Mouse (Mus musculus): ENCODE measurements around the gene Sptbn1. TPM values are rescaled to one million over a fixed set of nuclear protein-coding genes. Genes with fewer than 3 reads are reported as not detected.
A peak's percentile ranks its signal among the peaks of the same experiment; 100 is the strongest.

Sptbn1 gene
- polyA plus RNA-seq, 1 experiment from 2014 or later = 196 TPM

DNA sequence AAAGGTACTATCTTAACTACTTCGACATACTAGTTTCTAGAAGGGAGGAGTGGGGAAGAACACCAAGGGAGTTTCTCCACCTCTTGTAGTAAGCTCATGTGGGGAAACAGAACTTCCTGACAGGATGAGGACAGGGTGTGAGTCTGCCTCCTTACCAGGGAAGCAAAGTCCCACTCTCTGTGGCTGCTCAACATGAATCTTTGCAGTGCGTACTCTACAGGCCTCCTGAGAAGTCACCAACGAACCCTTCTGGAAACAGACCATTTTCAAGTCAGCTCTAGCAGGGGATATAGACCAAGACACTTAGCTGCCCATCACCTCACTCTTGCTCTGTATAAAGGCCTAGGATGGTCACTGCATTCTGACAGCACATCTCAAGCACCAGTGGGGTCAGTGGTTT lies 36.6 kb downstream of the Sptbn1 start:
- Histone ChIP-seq H3K9ac (ENCODE audit: low read depth, low read length) (no peak overlapping the region), H3K4me1 (ENCODE audit: control insufficient read depth, insufficient read depth, low read depth, low read length) (peaks cover 12% of the 10 kb centered on the region), H3K27me3 (replicated peaks; ENCODE audit: control insufficient read depth, insufficient read depth, low read length) (no peaks in the 10 kb centered on the region), H3K4me2 (ENCODE audit: low read length) (no peak overlapping the region), H3K9me3 (ENCODE audit: control insufficient read depth, low read length) (no peaks in the 10 kb centered on the region), H3K4me3 (ENCODE audit: low read length) (no peak overlapping the region), H3K36me3 (ENCODE audit: control insufficient read depth, insufficient read depth, low read length) (no peaks in the 10 kb centered on the region), H3K27ac (ENCODE audit: low read depth, low read length) (no peak overlapping the region)
- no peak for ATAC-seq
- 90% methylated on average over 3 of the region's 3 CpGs for WGBS

GRCm38 (mm10) chr11:30230330-30230771 lies 37.6 kb downstream of the Sptbn1 start:
- ATAC-seq = peak; percentile 31; the same call in 1 of the 2 replicates

GRCm38 (mm10) chr11:30226756-30227155 lies 41.2 kb downstream of the Sptbn1 start:
- no peak overlapping the region for H3K4me2 ChIP-seq (ENCODE audit: low read length)
- no peak for ATAC-seq
- H3K9me3 ChIP-seq (ENCODE audit: control insufficient read depth, low read length) = no peaks in the 10 kb centered on the region
- H3K4me3 ChIP-seq (ENCODE audit: low read length) = no peak overlapping the region
- 76% methylated on average over 2 of the region's 2 CpGs for WGBS
- no peak overlapping the region for H3K9ac ChIP-seq (ENCODE audit: low read depth, low read length)
- peaks cover 12% of the 10 kb centered on the region for H3K4me1 ChIP-seq (ENCODE audit: control insufficient read depth, insufficient read depth, low read depth, low read length)
- H3K27me3 ChIP-seq (replicated peaks; ENCODE audit: control insufficient read depth, insufficient read depth, low read length) = no peaks in the 10 kb centered on the region
- H3K36me3 ChIP-seq (ENCODE audit: control insufficient read depth, insufficient read depth, low read length) = no peaks in the 10 kb centered on the region
- no peak overlapping the region for H3K27ac ChIP-seq (ENCODE audit: low read depth, low read length)

More at GRCm38 (mm10) chr11:30230330-30230771, 37.6 kb downstream of the Sptbn1 start:
- peaks cover 12% of the 10 kb centered on the region for H3K4me1 ChIP-seq (ENCODE audit: control insufficient read depth, insufficient read depth, low read depth, low read length)
- H3K4me3 ChIP-seq (ENCODE audit: low read length) = no peak overlapping the region
- no peaks in the 10 kb centered on the region for H3K27me3 ChIP-seq (replicated peaks; ENCODE audit: control insufficient read depth, insufficient read depth, low read length)
- no peaks in the 10 kb centered on the region for H3K9me3 ChIP-seq (ENCODE audit: control insufficient read depth, low read length)
- H3K4me2 ChIP-seq (ENCODE audit: low read length) = no peak overlapping the region
- H3K36me3 ChIP-seq (ENCODE audit: control insufficient read depth, insufficient read depth, low read length) = no peaks in the 10 kb centered on the region
- no peak overlapping the region for H3K9ac ChIP-seq (ENCODE audit: low read depth, low read length)
- 76% methylated on average over 4 of the region's 4 CpGs for WGBS
- H3K27ac ChIP-seq (ENCODE audit: low read depth, low read length) = no peak overlapping the region

DNA sequence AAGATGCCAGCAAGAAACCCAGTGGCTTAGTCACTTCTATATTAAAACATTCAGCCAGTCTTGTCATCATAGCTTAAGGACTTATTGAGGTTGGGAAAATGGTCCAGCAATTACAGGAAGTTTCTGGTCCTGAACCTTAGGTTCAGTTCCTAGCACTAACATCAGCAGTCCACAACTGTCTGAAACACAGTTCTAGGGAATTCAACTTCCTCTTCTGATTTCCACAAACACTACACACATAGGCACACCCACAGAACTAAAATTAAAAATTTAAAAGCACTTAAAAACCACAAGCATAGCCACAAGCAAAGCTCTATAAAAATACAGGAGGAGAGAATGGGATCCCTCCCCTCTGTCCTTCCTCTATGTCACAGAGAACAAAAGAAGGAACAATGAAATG lies 43.4 kb downstream of the Sptbn1 start:
- no peaks in the 10 kb centered on the region for H3K36me3 ChIP-seq (ENCODE audit: control insufficient read depth, insufficient read depth, low read length)
- no peak overlapping the region for H3K27ac ChIP-seq (ENCODE audit: low read depth, low read length)
- H3K27me3 ChIP-seq (replicated peaks; ENCODE audit: control insufficient read depth, insufficient read depth, low read length) = no peaks in the 10 kb centered on the region
- H3K4me3 ChIP-seq (ENCODE audit: low read length) = no peak overlapping the region
- no peaks in the 10 kb centered on the region for H3K9me3 ChIP-seq (ENCODE audit: control insufficient read depth, low read length)
- H3K4me2 ChIP-seq (ENCODE audit: low read length) = no peak overlapping the region
- ATAC-seq = no peak
- no peak overlapping the region for H3K9ac ChIP-seq (ENCODE audit: low read depth, low read length)
- H3K4me1 ChIP-seq (ENCODE audit: control insufficient read depth, insufficient read depth, low read depth, low read length) = peaks cover 7% of the 10 kb centered on the region

DNA sequence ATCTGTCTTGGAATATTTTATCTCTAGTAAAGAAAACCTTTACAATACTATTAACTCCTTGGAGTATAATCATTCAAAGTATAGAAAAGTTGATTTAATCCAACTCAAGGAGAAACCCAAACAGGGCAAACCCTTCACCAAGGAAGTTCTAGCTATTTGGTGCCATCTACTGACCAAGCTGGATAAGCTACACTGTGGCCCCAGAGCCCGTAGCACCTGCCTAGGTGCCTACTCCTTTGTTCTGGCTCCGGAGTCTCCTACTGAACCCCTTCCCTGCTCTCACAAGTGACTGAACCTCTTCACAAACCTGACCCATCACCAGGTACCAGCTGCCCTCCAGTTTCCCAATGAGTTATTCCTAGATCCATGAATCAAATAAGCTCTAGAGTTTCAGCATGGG lies 45.3 kb downstream of the Sptbn1 start:
- Histone ChIP-seq H3K27ac (ENCODE audit: low read depth, low read length) (no peak overlapping the region), H3K36me3 (ENCODE audit: control insufficient read depth, insufficient read depth, low read length) (0 out of 2 replicates have a peak, but pooled peaks cover 2% of the 10 kb centered on the region), H3K4me1 (ENCODE audit: control insufficient read depth, insufficient read depth, low read depth, low read length) (peaks cover 7% of the 10 kb centered on the region), H3K4me3 (ENCODE audit: low read length) (no peak overlapping the region), H3K27me3 (replicated peaks; ENCODE audit: control insufficient read depth, insufficient read depth, low read length) (no peaks in the 10 kb centered on the region), H3K9me3 (ENCODE audit: control insufficient read depth, low read length) (no peaks in the 10 kb centered on the region), H3K9ac (ENCODE audit: low read depth, low read length) (no peak overlapping the region), H3K4me2 (ENCODE audit: low read length) (no peak overlapping the region)
- ATAC-seq = peak; percentile 28; the same call in 1 of the 2 replicates
- 46% methylated on average over 2 of the region's 2 CpGs for WGBS

DNA sequence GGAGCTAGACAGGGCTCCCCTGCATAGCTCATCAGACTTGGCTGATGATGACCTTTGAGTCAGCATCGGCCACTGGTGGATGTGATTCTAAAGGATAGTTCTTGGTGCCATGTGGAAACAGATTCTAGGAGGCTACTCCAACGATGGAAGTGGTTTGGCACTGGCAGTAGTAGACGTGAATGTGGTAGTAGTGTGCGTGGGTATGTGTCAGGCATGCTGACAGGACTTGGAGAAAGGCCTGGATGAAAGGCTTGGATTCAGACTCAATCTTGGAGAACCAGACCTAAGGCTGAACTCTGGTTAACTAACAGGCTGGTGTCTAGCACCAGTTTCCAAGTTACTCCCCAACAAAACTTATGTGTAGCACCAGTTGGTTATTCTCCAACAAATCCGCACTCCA lies 46.9 kb downstream of the Sptbn1 start:
- no peak for ATAC-seq
- no peak overlapping the region for H3K4me2 ChIP-seq (ENCODE audit: low read length)
- H3K9me3 ChIP-seq (ENCODE audit: control insufficient read depth, low read length) = no peaks in the 10 kb centered on the region
- 94% methylated on average over 5 of the region's 5 CpGs for WGBS
- H3K36me3 ChIP-seq (ENCODE audit: control insufficient read depth, insufficient read depth, low read length) = 0 out of 2 replicates have a peak, but pooled peaks cover 2% of the 10 kb centered on the region
- no peak overlapping the region for H3K9ac ChIP-seq (ENCODE audit: low read depth, low read length)
- H3K4me3 ChIP-seq (ENCODE audit: low read length) = no peak overlapping the region
- H3K4me1 ChIP-seq (ENCODE audit: control insufficient read depth, insufficient read depth, low read depth, low read length) = no peaks in the 10 kb centered on the region
- H3K27me3 ChIP-seq (replicated peaks; ENCODE audit: control insufficient read depth, insufficient read depth, low read length) = no peaks in the 10 kb centered on the region
- H3K27ac ChIP-seq (ENCODE audit: low read depth, low read length) = no peak overlapping the region

DNA sequence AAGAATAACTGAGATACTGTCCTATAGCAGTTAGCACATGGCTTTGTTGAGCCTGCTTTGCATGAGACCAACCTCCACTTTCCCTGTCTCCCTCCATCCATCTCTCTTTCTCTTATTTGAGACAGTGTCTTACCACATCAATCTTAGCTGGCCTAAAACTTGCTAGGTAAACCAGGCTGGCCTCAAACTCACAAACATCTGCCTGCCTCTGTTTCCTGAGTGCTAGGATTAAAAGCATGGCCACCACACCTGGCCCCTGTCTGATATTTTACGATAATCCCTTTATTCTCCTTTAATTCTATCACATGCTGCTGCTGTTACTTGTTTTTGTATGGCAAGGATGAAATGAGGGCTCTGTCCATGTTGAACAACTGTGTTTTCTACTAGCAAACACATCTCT lies 49.6 kb downstream of the Sptbn1 start:
- H3K27me3 ChIP-seq (replicated peaks; ENCODE audit: control insufficient read depth, insufficient read depth, low read length) = no peaks in the 10 kb centered on the region
- no peaks in the 10 kb centered on the region for H3K9me3 ChIP-seq (ENCODE audit: control insufficient read depth, low read length)
- H3K36me3 ChIP-seq (ENCODE audit: control insufficient read depth, insufficient read depth, low read length) = 0 out of 2 replicates have a peak, but pooled peaks cover 2% of the 10 kb centered on the region
- 95% methylated on average over 1 of the region's 1 CpGs for WGBS
- H3K9ac ChIP-seq (ENCODE audit: low read depth, low read length) = no peak overlapping the region
- H3K4me3 ChIP-seq (ENCODE audit: low read length) = no peak overlapping the region
- no peaks in the 10 kb centered on the region for H3K4me1 ChIP-seq (ENCODE audit: control insufficient read depth, insufficient read depth, low read depth, low read length)
- H3K27ac ChIP-seq (ENCODE audit: low read depth, low read length) = no peak overlapping the region
- no peak for ATAC-seq
- H3K4me2 ChIP-seq (ENCODE audit: low read length) = no peak overlapping the region

- Histone ChIP-seq H3K36me3 (ENCODE audit: control insufficient read depth, insufficient read depth, low read length) (0 out of 2 replicates have a peak, but pooled peaks cover 2% of the 10 kb centered on the region), H3K4me1 (ENCODE audit: control insufficient read depth, insufficient read depth, low read depth, low read length) (no peaks in the 10 kb centered on the region), H3K27ac (ENCODE audit: low read depth, low read length) (no peak overlapping the region), H3K4me3 (ENCODE audit: low read length) (no peak overlapping the region), H3K4me2 (ENCODE audit: low read length) (no peak overlapping the region), H3K27me3 (replicated peaks; ENCODE audit: control insufficient read depth, insufficient read depth, low read length) (no peaks in the 10 kb centered on the region), H3K9ac (ENCODE audit: low read depth, low read length) (no peak overlapping the region), H3K9me3 (ENCODE audit: control insufficient read depth, low read length) (no peaks in the 10 kb centered on the region)
- ATAC-seq = no peak
- 57% methylated on average over 1 of the region's 1 CpGs for WGBS
Measured at GRCm38 (mm10) chr11:30217496-30217895, 50.5 kb downstream of the Sptbn1 start.

- Histone ChIP-seq H3K36me3 (ENCODE audit: control insufficient read depth, insufficient read depth, low read length) (no peaks in the 10 kb centered on the region), H3K4me3 (ENCODE audit: low read length) (no peak overlapping the region), H3K27me3 (replicated peaks; ENCODE audit: control insufficient read depth, insufficient read depth, low read length) (no peaks in the 10 kb centered on the region), H3K27ac (ENCODE audit: low read depth, low read length) (no peak overlapping the region), H3K9me3 (ENCODE audit: control insufficient read depth, low read length) (no peaks in the 10 kb centered on the region), H3K4me1 (ENCODE audit: control insufficient read depth, insufficient read depth, low read depth, low read length) (peaks cover 5% of the 10 kb centered on the region), H3K4me2 (ENCODE audit: low read length) (no peak overlapping the region), H3K9ac (ENCODE audit: low read depth, low read length) (no peak overlapping the region)
- ATAC-seq = no peak
- 56% methylated on average over 5 of the region's 5 CpGs for WGBS
Measured at GRCm38 (mm10) chr11:30211663-30212416, 56.1 kb downstream of the Sptbn1 start.
